Mouse (Mus musculus): ENCODE data around the gene Olfr1489. TPM values are rescaled to one million over a fixed set of nuclear protein-coding genes. Genes with fewer than 3 reads are reported as not detected.
"Not testable (repeated sequence)": the region's sequence is repeated elsewhere in the genome, so short reads cannot be mapped to it uniquely, and the experiment has no call there.

Olfr1489 gene
- total RNA-seq (2014; fragmentation: Nextera tagmentation) (not detected in 2 replicates), total RNA-seq (2017) (0.12 and 0.44 TPM in 2 replicates), polyA plus RNA-seq (2012) (not detected in 2 replicates)

- ATAC-seq (ENCODE audit: extremely low read depth, insufficient number of reproducible peaks, low FRiP score, poor library complexity, severe bottlenecking) (no peak), DNase-seq (ENCODE audit: low spot score) (no peak)
- Histone ChIP-seq H3K4me3 (ENCODE audit: low read depth, low read length) (no peak within 1 kb of the TSS), H3K4me1 (ENCODE audit: insufficient read depth, low read depth, low read length) (no peaks in the 10 kb centered on the region), H3K36me3 (replicated peaks) (no peaks in the 10 kb centered on the region), H3K9me3 (replicated peaks) (no peaks in the 10 kb centered on the region), H3K27me3 (ENCODE audit: insufficient read depth, low read length) (no peaks in the 10 kb centered on the region)
- TF ChIP-seq GATA2 (IDR thresholded peaks at IDR 0.05; ENCODE audit: borderline replicate concordance, low read depth, low read length) (no peak), CTCF (IDR thresholded peaks at IDR 0.05; ENCODE audit: low read depth, low read length) (no peak), POLR2AphosphoS5 (IDR thresholded peaks at IDR 0.05; ENCODE audit: insufficient replicate concordance, low read depth, low read length) (no peak), GATA1 (IDR thresholded peaks at IDR 0.05; ENCODE audit: borderline replicate concordance, low read length) (no peak), TAL1 (conservative IDR thresholded peaks at IDR 0.05; ENCODE audit: low read depth, low read length) (no peak)
Observed at GRCm38 (mm10) chr19:13631321-13631720, at the start of gene Olfr1489. TSS of gene Olfr1489 (plus strand) at chr19:13631621.

GRCm38 (mm10) chr19:13583211-13583610 is 48.2 kb upstream of the Olfr1489 start, which contains the start of gene Olfr1484:
TSS of gene Olfr1484 (plus strand) at chr19:13583511.
- H3K9me3 ChIP-seq (replicated peaks) = no peaks in the 10 kb centered on the region
- H3K27me3 ChIP-seq (ENCODE audit: insufficient read depth, low read length) = no peaks in the 10 kb centered on the region
- DNase-seq (ENCODE audit: low spot score) (no peak), ATAC-seq (ENCODE audit: extremely low read depth, insufficient number of reproducible peaks, low FRiP score, poor library complexity, severe bottlenecking) (no peak)
- H3K4me3 ChIP-seq (ENCODE audit: low read depth, low read length) = no peak within 1 kb of the TSS
- H3K36me3 ChIP-seq (replicated peaks) = no peaks in the 10 kb centered on the region
- TF ChIP-seq GATA1 (IDR thresholded peaks at IDR 0.05; ENCODE audit: borderline replicate concordance, low read length) = no peak
- no peak for TF ChIP-seq GATA2 (IDR thresholded peaks at IDR 0.05; ENCODE audit: borderline replicate concordance, low read depth, low read length)
- TF ChIP-seq CTCF (IDR thresholded peaks at IDR 0.05; ENCODE audit: low read depth, low read length) = no peak
- no peak for TF ChIP-seq POLR2AphosphoS5 (IDR thresholded peaks at IDR 0.05; ENCODE audit: insufficient replicate concordance, low read depth, low read length)
- TF ChIP-seq TAL1 (conservative IDR thresholded peaks at IDR 0.05; ENCODE audit: low read depth, low read length) = no peak
- no peaks in the 10 kb centered on the region for H3K4me1 ChIP-seq (ENCODE audit: insufficient read depth, low read depth, low read length)

DNA sequence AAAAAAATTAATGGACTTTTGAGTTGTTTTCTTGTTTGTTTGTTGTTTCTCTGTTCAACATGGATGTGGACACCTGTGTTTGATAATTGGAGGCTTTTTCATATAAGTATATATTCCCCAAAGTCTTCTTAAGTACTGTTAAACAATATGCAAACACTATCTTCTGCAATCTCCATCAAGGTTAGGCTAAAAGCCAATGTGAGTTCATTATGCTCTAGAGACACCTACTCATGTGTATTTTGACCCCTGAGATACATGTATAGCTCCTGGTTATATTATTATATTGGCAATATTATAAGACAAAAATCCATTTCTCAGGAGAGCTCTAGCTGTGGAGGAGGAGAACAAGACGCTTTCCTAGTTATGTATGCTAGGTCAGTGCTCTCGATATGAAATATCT is 14.3 kb upstream of the Olfr1489 start, which contains the start of gene Olfr1487:
TSS of gene Olfr1487 (plus strand) at position 301 of the 400 bp plus-strand sequence.
- not testable (repeated sequence) for ATAC-seq (ENCODE audit: extremely low read depth, insufficient number of reproducible peaks, low FRiP score, poor library complexity, severe bottlenecking); H3K4me1 ChIP-seq (ENCODE audit: insufficient read depth, low read depth, low read length); H3K9me3 ChIP-seq (replicated peaks); H3K4me3 ChIP-seq (ENCODE audit: low read depth, low read length); H3K27me3 ChIP-seq (ENCODE audit: insufficient read depth, low read length); DNase-seq (ENCODE audit: low spot score); H3K36me3 ChIP-seq (replicated peaks)

DNA sequence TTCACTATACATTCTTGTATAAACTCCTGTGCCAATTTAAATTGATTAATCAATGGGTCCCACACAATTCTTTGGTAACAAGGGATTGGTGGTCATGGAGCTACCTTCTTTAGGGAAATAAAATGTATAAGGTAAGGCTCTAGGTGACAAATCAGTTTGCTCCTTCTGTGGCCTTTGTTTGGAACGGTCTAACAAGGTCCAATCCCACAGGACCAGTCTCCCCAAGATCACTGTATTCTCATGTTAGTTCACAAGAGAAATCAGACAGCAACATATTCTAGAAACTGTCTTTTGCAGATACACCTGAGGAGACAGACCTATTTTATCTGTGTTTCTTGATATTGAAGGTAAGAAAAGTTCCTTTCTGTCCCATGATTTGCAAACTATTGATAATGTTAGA is 19.4 kb downstream of the Olfr1489 start, which contains the start of gene Olfr1490:
TSS of gene Olfr1490 (plus strand) at position 301 of the 400 bp plus-strand sequence.
- TF ChIP-seq TAL1 (conservative IDR thresholded peaks at IDR 0.05; ENCODE audit: low read depth, low read length) = no peak
- TF ChIP-seq CTCF (IDR thresholded peaks at IDR 0.05; ENCODE audit: low read depth, low read length) = no peak
- TF ChIP-seq GATA2 (IDR thresholded peaks at IDR 0.05; ENCODE audit: borderline replicate concordance, low read depth, low read length) = no peak
- TF ChIP-seq POLR2AphosphoS5 (IDR thresholded peaks at IDR 0.05; ENCODE audit: insufficient replicate concordance, low read depth, low read length) = no peak
- no peak for TF ChIP-seq GATA1 (IDR thresholded peaks at IDR 0.05; ENCODE audit: borderline replicate concordance, low read length)
- ATAC-seq (ENCODE audit: extremely low read depth, insufficient number of reproducible peaks, low FRiP score, poor library complexity, severe bottlenecking) (no peak), DNase-seq (ENCODE audit: low spot score) (no peak)
- no peaks in the 10 kb centered on the region for H3K9me3 ChIP-seq (replicated peaks)
- no peaks in the 10 kb centered on the region for H3K27me3 ChIP-seq (ENCODE audit: insufficient read depth, low read length)
- H3K36me3 ChIP-seq (replicated peaks) = no peaks in the 10 kb centered on the region
- H3K4me3 ChIP-seq (ENCODE audit: low read depth, low read length) = no peak within 1 kb of the TSS
- no peaks in the 10 kb centered on the region for H3K4me1 ChIP-seq (ENCODE audit: insufficient read depth, low read depth, low read length)

Other genes starting within 250 kb of the Olfr1489 start
- not detected in 2 replicates for gene Olfr1469, start 223.8 kb upstream of the Olfr1489 start, total RNA-seq (2014; fragmentation: Nextera tagmentation)
- gene Olfr1469, start 223.8 kb upstream of the Olfr1489 start, total RNA-seq (2017) = 0.16 and 0.17 TPM in 2 replicates
- gene Olfr1469, start 223.8 kb upstream of the Olfr1489 start, polyA plus RNA-seq (2012) = not detected in 2 replicates
- gene Olfr1471, start 188.2 kb upstream of the Olfr1489 start, total RNA-seq (2014; fragmentation: Nextera tagmentation) = not detected in 2 replicates
- 0.23 and 0.33 TPM in 2 replicates for gene Olfr1471, start 188.2 kb upstream of the Olfr1489 start, total RNA-seq (2017)
- not detected in 2 replicates for gene Olfr1471, start 188.2 kb upstream of the Olfr1489 start, polyA plus RNA-seq (2012)
- not detected in 2 replicates for gene Olfr1472, start 175.5 kb upstream of the Olfr1489 start, total RNA-seq (2014; fragmentation: Nextera tagmentation)
- gene Olfr1472, start 175.5 kb upstream of the Olfr1489 start, total RNA-seq (2017) = not detected in 2 replicates
- not detected in 2 replicates for gene Olfr1472, start 175.5 kb upstream of the Olfr1489 start, polyA plus RNA-seq (2012)
- gene Olfr1474, start 162.1 kb upstream of the Olfr1489 start, total RNA-seq (2014; fragmentation: Nextera tagmentation) = not detected in 2 replicates
- gene Olfr1474, start 162.1 kb upstream of the Olfr1489 start, total RNA-seq (2017) = 1.1 TPM in 1 of 2 replicates, not detected in the other
- gene Olfr1474, start 162.1 kb upstream of the Olfr1489 start, polyA plus RNA-seq (2012) = not detected in 2 replicates
- gene Olfr1475, start 151.4 kb upstream of the Olfr1489 start, total RNA-seq (2014; fragmentation: Nextera tagmentation) = not detected in 2 replicates
- 0.12 and 0.22 TPM in 2 replicates for gene Olfr1475, start 151.4 kb upstream of the Olfr1489 start, total RNA-seq (2017)
- not detected in 2 replicates for gene Olfr1475, start 151.4 kb upstream of the Olfr1489 start, polyA plus RNA-seq (2012)
- not detected in 2 replicates for gene Olfr1477, start 131.1 kb upstream of the Olfr1489 start, total RNA-seq (2014; fragmentation: Nextera tagmentation)
- gene Olfr1477, start 131.1 kb upstream of the Olfr1489 start, total RNA-seq (2017) = 0.12 TPM in 1 of 2 replicates, not detected in the other
- not detected in 2 replicates for gene Olfr1477, start 131.1 kb upstream of the Olfr1489 start, polyA plus RNA-seq (2012)
- gene Olfr1480, start 103.7 kb upstream of the Olfr1489 start, total RNA-seq (2014; fragmentation: Nextera tagmentation) = not detected in 2 replicates
- gene Olfr1480, start 103.7 kb upstream of the Olfr1489 start, total RNA-seq (2017) = 0.23 TPM in 1 of 2 replicates, not detected in the other
- gene Olfr1480, start 103.7 kb upstream of the Olfr1489 start, polyA plus RNA-seq (2012) = not detected in 2 replicates
- not detected in 2 replicates for gene Olfr1484, start 48.1 kb upstream of the Olfr1489 start, total RNA-seq (2014; fragmentation: Nextera tagmentation)
- 0.06 and 0.76 TPM in 2 replicates for gene Olfr1484, start 48.1 kb upstream of the Olfr1489 start, total RNA-seq (2017)
- gene Olfr1484, start 48.1 kb upstream of the Olfr1489 start, polyA plus RNA-seq (2012) = not detected in 2 replicates
- gene Olfr1487, start 14.2 kb upstream of the Olfr1489 start, total RNA-seq (2014; fragmentation: Nextera tagmentation) = not detected in 2 replicates
- 0.05 and 0.12 TPM in 2 replicates for gene Olfr1487, start 14.2 kb upstream of the Olfr1489 start, total RNA-seq (2017)
- gene Olfr1487, start 14.2 kb upstream of the Olfr1489 start, polyA plus RNA-seq (2012) = not detected in 2 replicates
- gene Olfr1490, start 19.5 kb downstream of the Olfr1489 start, total RNA-seq (2014; fragmentation: Nextera tagmentation) = not detected in 2 replicates
- 0.06 TPM in 1 of 2 replicates, not detected in the other for gene Olfr1490, start 19.5 kb downstream of the Olfr1489 start, total RNA-seq (2017)
- gene Olfr1490, start 19.5 kb downstream of the Olfr1489 start, polyA plus RNA-seq (2012) = not detected in 2 replicates
- gene Olfr1491, start 65.6 kb downstream of the Olfr1489 start, total RNA-seq (2014; fragmentation: Nextera tagmentation) = not detected in 2 replicates
- gene Olfr1491, start 65.6 kb downstream of the Olfr1489 start, total RNA-seq (2017) = 0.11 and 0.12 TPM in 2 replicates
- not detected in 2 replicates for gene Olfr1491, start 65.6 kb downstream of the Olfr1489 start, polyA plus RNA-seq (2012)
- not detected in 2 replicates for gene Olfr1493-ps1, start 91.7 kb downstream of the Olfr1489 start, total RNA-seq (2014; fragmentation: Nextera tagmentation)
- 0.11 TPM in 1 of 2 replicates, not detected in the other for gene Olfr1493-ps1, start 91.7 kb downstream of the Olfr1489 start, total RNA-seq (2017)
- gene Olfr1493-ps1, start 91.7 kb downstream of the Olfr1489 start, polyA plus RNA-seq (2012) = not detected in 2 replicates
- gene Olfr1494, start 108.1 kb downstream of the Olfr1489 start, total RNA-seq (2014; fragmentation: Nextera tagmentation) = not detected in 2 replicates
- gene Olfr1494, start 108.1 kb downstream of the Olfr1489 start, total RNA-seq (2017) = 0.05 and 0.12 TPM in 2 replicates
- gene Olfr1494, start 108.1 kb downstream of the Olfr1489 start, polyA plus RNA-seq (2012) = not detected in 2 replicates
- not detected in 2 replicates for gene Olfr1495, start 133.0 kb downstream of the Olfr1489 start, total RNA-seq (2014; fragmentation: Nextera tagmentation)
- gene Olfr1495, start 133.0 kb downstream of the Olfr1489 start, total RNA-seq (2017) = not detected in 2 replicates
- gene Olfr1495, start 133.0 kb downstream of the Olfr1489 start, polyA plus RNA-seq (2012) = not detected in 2 replicates
- gene Olfr1496, start 146.3 kb downstream of the Olfr1489 start, total RNA-seq (2014; fragmentation: Nextera tagmentation) = not detected in 2 replicates
- gene Olfr1496, start 146.3 kb downstream of the Olfr1489 start, total RNA-seq (2017) = 0.27 and 0.29 TPM in 2 replicates
- gene Olfr1496, start 146.3 kb downstream of the Olfr1489 start, polyA plus RNA-seq (2012) = not detected in 2 replicates
- gene Olfr1497, start 166.6 kb downstream of the Olfr1489 start, total RNA-seq (2014; fragmentation: Nextera tagmentation) = not detected in 2 replicates
- gene Olfr1497, start 166.6 kb downstream of the Olfr1489 start, total RNA-seq (2017) = 0.06 TPM in 1 of 2 replicates, not detected in the other
- gene Olfr1497, start 166.6 kb downstream of the Olfr1489 start, polyA plus RNA-seq (2012) = not detected in 2 replicates
- not detected in 2 replicates for gene Olfr1499, start 187.8 kb downstream of the Olfr1489 start, total RNA-seq (2014; fragmentation: Nextera tagmentation)
- 0.46 TPM in 1 of 2 replicates, not detected in the other for gene Olfr1499, start 187.8 kb downstream of the Olfr1489 start, total RNA-seq (2017)
- gene Olfr1499, start 187.8 kb downstream of the Olfr1489 start, polyA plus RNA-seq (2012) = not detected in 2 replicates
- gene Olfr1500, start 198.9 kb downstream of the Olfr1489 start, total RNA-seq (2014; fragmentation: Nextera tagmentation) = not detected in 2 replicates
- gene Olfr1500, start 198.9 kb downstream of the Olfr1489 start, total RNA-seq (2017) = not detected in 2 replicates
- not detected in 2 replicates for gene Olfr1500, start 198.9 kb downstream of the Olfr1489 start, polyA plus RNA-seq (2012)
- gene Olfr1501, start 219.1 kb downstream of the Olfr1489 start, total RNA-seq (2014; fragmentation: Nextera tagmentation) = not detected in 2 replicates
- 0.05 TPM in 1 of 2 replicates, not detected in the other for gene Olfr1501, start 219.1 kb downstream of the Olfr1489 start, total RNA-seq (2017)
- not detected in 2 replicates for gene Olfr1501, start 219.1 kb downstream of the Olfr1489 start, polyA plus RNA-seq (2012)
- gene Olfr1502, start 230.2 kb downstream of the Olfr1489 start, total RNA-seq (2014; fragmentation: Nextera tagmentation) = not detected in 2 replicates
- gene Olfr1502, start 230.2 kb downstream of the Olfr1489 start, total RNA-seq (2017) = 0.38 TPM in 1 of 2 replicates, not detected in the other
- gene Olfr1502, start 230.2 kb downstream of the Olfr1489 start, polyA plus RNA-seq (2012) = not detected in 2 replicates

All from G1E (cell line).